Mouse (Mus musculus) stomach, embryonic 16.5 days (tissue): ENCODE measurements around the gene Olfr1278. TPM values are rescaled to one million over a fixed set of nuclear protein-coding genes. Genes with fewer than 3 reads are reported as not detected.

Source experiments
- polyA plus RNA-seq: library from polyadenylated mRNA; unstranded; fragments of >200 nt; fragmentation: Nextera tagmentation; extraction: Ambion mirVana; gene quantifications from 2 replicates; pipeline ENCODE4 v1.2.1, GENCODE M21; 2015

The Olfr1278 gene
- polyA plus RNA-seq, 1 experiment from 2014 or later: not detected

Other genes starting within 250 kb of the Olfr1278 start
- gene Gm13941, start 184.2 kb upstream of the Olfr1278 start, polyA plus RNA-seq: not detected in 2 replicates
- gene Gm15130, start 137.2 kb upstream of the Olfr1278 start, polyA plus RNA-seq: not detected in 2 replicates
- not detected in 2 replicates for gene 4930430A15Rik, start 60.5 kb upstream of the Olfr1278 start, polyA plus RNA-seq
- gene Olfr1275, start 54.9 kb upstream of the Olfr1278 start, polyA plus RNA-seq: not detected in 2 replicates
- gene Olfr1276, start 35.6 kb upstream of the Olfr1278 start, polyA plus RNA-seq: not detected in 2 replicates
- gene Olfr1277, start 16.0 kb upstream of the Olfr1278 start, polyA plus RNA-seq: not detected in 2 replicates
- gene Olfr1279, start 10.5 kb downstream of the Olfr1278 start, polyA plus RNA-seq: not detected in 2 replicates
- not detected in 2 replicates for gene Olfr1280, start 23.9 kb downstream of the Olfr1278 start, polyA plus RNA-seq
- gene Olfr1281, start 36.4 kb downstream of the Olfr1278 start, polyA plus RNA-seq: not detected in 2 replicates
- gene Olfr1282, start 45.9 kb downstream of the Olfr1278 start, polyA plus RNA-seq: not detected in 2 replicates
- not detected in 2 replicates for gene Olfr1283, start 76.7 kb downstream of the Olfr1278 start, polyA plus RNA-seq
- not detected in 2 replicates for gene Olfr1284, start 85.4 kb downstream of the Olfr1278 start, polyA plus RNA-seq
- gene Olfr1286, start 133.0 kb downstream of the Olfr1278 start, polyA plus RNA-seq: not detected in 2 replicates
- not detected in 2 replicates for gene Olfr1287, start 159.0 kb downstream of the Olfr1278 start, polyA plus RNA-seq
- gene Olfr1288, start 184.0 kb downstream of the Olfr1278 start, polyA plus RNA-seq: not detected in 2 replicates
- not detected in 2 replicates for gene Olfr1289, start 190.7 kb downstream of the Olfr1278 start, polyA plus RNA-seq
- not detected in 2 replicates for gene Olfr1290, start 203.7 kb downstream of the Olfr1278 start, polyA plus RNA-seq
- gene Olfr1291-ps1, start 207.0 kb downstream of the Olfr1278 start, polyA plus RNA-seq: not detected in 2 replicates
- not detected in 2 replicates for gene Olfr1293-ps, start 235.1 kb downstream of the Olfr1278 start, polyA plus RNA-seq